Mouse (Mus musculus) ovary, postnatal 14 days (tissue): ENCODE results near the gene Bmp8a.
"Not testable (repeated sequence)": the region's sequence is repeated elsewhere in the genome, so short reads cannot be mapped to it uniquely, and the experiment has no call there.

Experiments used
- DNase-seq: peaks from one replicate; pipeline ENCODE4 v3.0.0; 2022; ENCODE audit warnings: low spot score

The Bmp8a gene

DNA sequence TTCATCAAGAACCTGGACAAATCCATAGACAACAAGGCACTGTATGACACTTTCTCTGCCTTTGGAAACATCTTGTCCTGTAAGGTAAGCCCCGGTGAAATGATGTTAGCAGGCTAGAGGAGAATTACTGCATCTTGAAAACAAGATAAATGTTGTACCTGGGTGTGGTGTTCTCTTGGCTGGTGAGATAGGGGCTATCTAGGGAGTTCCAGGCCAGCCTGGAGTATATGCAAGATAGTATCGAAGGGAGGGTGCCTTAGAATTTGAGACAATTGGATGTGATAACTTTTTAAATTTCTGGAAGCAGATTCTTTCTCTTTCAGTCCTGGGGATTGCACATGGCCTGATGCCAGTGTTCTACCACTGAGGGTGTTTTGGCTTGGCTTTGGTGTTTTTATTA lies 56.3 kb downstream of the Bmp8a start:
- DNase-seq, result no peak

DNA sequence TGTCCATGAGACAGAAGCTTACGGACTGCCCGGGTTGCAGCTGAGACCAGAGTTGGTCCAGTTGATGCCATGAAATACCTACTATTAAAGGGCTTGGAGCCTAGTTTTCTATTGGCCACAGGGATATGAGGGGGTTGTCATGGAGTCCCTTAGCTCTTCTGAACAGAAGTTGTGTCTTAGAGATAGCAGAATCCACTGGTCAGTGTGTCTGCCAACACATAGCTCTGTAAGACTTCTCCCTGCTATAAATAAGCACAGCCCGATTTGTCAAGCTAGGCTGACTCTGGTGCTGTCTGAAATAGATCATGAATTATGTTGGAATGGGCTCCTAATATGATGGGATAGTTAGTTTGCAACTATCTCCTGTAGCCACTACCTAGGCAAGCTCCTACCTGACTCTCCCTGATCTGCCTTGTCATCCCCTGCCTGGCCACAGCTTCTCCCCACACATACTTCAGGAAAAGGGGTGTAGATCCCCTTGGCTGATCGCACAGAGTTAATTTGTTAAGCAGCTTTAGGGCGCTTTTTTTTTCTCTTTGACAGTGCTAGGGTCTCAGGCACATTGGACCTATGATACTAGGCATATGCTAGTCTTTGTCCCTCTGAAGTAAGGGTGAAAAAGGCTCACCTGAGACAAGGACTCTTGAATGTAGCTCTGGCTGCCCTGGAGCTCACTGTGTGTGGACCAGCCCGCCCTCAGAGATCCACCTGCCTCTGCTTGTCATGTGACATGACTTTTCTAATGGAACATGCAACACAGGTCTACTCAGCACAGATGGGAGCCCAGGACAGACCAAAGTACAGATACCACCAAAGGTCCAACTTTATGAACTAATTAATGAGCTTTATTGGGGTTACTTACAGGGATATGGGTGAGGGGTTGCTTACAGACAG lies 58.1 kb downstream of the Bmp8a start:
- no peak for DNase-seq

DNA sequence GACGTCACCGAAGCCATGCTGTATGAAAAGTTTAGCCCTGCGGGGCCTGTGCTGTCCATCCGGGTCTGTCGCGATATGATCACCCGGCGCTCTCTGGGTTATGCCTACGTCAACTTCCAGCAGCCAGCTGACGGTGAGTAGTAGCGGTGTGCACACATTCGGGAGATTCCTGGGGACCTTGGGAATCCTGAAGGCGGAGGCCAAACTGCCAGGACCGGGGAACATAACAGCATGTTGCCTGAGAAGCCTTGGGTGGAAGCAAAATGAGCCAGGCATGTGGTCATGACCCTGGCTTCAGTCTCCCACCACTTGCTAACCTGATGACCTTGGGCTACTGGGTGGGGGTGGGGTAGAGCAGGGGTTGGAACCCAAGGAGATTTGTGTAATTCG lies 59.4 kb downstream of the Bmp8a start:
- DNase-seq, result not testable (repeated sequence)

DNA sequence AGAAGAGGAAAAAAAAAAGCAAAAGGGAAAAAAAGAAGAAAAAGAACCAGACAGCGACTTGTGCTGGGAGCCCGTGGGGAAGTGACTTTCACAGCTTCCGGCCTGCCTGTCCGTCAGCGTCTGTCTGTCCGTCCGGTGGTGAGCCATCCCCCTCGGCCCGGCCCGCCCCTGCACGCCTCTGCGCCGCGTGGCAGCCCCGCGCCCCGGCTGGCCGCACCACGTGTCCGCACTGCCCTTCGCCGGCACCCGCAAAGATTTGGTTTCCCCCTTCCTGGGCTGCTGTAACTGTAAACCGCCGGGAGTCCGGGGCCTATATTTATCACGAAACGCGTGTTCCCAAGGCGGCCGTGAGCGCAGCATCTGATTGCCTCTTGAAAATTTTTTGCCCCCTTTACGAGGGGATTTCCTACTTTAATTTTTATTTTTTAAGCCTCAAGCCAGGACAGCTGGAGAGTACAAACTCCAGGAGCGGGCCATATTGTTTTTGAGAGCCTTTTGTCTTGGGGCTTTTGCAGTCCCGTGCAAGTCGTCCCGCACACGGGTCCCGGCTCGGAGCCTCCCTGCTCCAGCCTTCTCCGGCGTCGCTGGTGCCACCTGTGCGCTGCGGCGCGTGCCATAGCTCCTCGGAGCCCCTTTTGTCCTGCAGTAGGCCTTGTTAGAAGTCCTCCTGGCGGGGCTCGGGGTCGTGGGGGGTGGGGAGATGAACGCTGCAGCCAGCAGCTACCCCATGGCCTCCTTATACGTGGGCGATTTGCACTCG lies 60.0 kb downstream of the Bmp8a start:
- not testable (repeated sequence) for DNase-seq

DNA sequence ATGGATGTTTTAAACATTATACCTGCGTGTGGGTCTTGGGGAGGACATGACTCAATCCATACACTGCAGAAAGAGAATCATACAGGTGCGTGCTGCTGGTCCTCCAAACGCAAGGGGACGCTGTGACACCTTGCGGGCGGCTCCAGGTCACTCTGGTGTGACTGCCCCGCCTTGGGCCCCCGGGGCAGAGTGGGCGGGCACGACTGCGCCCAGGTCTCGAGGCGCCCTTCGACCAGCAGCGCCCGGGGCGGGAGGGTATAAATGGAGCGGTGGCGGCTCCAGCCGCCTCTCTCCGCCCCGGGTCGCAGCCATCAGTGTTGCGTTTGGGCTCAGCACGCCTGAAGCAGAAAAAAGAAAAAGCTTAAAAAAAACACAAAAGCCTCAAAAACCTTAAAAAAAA lies 60.6 kb downstream of the Bmp8a start:
- peak; percentile 81 for DNase-seq

DNA sequence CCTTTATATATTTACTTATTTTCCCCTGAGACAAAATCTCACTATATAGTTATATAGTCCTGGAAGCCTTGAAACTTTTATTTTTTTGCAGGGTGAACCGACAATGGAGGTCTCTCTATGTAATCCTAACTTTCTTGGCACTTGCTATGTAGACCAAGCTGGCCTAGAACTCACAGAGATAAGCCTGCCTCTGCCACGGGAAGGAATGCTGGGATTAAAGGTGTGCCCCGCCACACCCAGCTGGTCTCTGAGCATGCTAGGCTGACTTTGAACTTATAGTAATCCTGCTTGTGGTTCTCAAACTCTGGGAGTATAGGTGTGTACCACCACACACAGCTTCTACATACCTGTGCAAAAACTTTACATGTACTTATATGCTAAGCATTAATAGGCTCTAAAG lies 62.9 kb downstream of the Bmp8a start:
- no peak for DNase-seq

DNA sequence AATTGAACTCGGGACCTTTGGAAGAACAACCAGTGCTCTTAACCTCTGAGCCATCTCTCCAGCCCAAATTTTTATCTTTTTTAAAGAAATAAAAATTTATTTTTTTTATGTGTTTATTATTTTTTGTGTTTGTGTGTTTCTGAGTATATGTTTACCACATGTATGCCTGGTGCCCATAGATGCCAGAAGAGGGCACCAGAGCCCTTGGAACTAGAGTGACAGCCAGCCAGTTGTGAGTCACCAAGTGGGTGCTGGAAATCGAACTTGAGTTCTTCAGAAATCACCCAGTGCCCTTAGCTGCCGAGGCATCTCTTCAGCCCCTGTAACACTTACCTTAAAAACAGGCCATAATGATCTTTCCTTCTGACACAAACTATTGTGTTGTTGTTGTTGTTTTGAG lies 72.0 kb downstream of the Bmp8a start:
- DNase-seq, result no peak
